8 mouse cellular contexts compared by ENCODE assay signal in the genomic region with DNA sequence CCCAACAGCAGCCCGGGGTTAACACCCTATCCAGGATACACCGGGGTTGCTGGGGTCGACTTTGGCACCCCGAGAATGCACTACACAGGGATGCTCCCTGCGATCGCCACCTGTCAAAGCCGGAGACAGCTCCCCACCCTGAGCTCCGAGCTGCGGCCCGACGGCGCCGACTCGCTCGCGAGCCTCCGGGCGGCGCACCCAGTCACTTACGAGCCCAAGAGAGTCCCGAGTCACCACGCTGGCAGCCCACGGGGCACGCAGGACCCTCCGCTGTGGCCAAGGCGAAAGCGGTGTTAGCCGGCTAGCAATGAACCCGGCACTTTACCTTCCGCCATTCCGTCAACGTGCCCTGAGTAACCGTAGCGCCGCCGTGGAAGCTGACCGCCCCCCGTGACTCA. TPM values are rescaled to one million over a fixed set of nuclear protein-coding genes. Genes with fewer than 3 reads are reported as not detected.
A peak's percentile ranks its signal among the peaks of the same experiment; 100 is the strongest.
DNase-seq lines count a peak whose midpoint lies in the region; ATAC-seq and TF ChIP-seq lines count a peak whose summit lies in the region.

No protein-coding gene starts in this region.

- WGBS in heart, embryonic 12.5 days: under 1% methylated on average over 38 of the region's 38 CpGs
- under 1% methylated on average over 33 of the region's 38 CpGs for WGBS in limb, embryonic 13.5 days
- under 1% methylated on average over 38 of the region's 38 CpGs for WGBS in neural tube, embryonic 13.5 days

- H3K9ac ChIP-seq in heart, embryonic 12.5 days: peak overlapping the region; percentile 92
- peak overlapping the region; percentile 75 for H3K9ac ChIP-seq in ES-Bruce4 (ENCODE audit: low read depth, poor library complexity, severe bottlenecking)
- peak overlapping the region; percentile 96 for H3K9ac ChIP-seq in limb, embryonic 13.5 days
- H3K9ac ChIP-seq in neural tube, embryonic 13.5 days: peak overlapping the region; percentile 95

- peak overlapping the region; percentile 88 for H3K4me3 ChIP-seq in heart, embryonic 12.5 days
- H3K4me3 ChIP-seq in ES-Bruce4 (ENCODE audit: low read depth, low read length): peak overlapping the region; percentile 86
- H3K4me3 ChIP-seq in limb, embryonic 13.5 days: peak overlapping the region; percentile 96
- H3K4me3 ChIP-seq in neural tube, embryonic 13.5 days: peak overlapping the region; percentile 97

- TF ChIP-seq EP300 in ES-Bruce4 (IDR thresholded peaks at IDR 0.05; ENCODE audit: insufficient read depth, low read depth, low read length): no peak

- H3K27ac ChIP-seq in heart, embryonic 12.5 days (ENCODE audit: poor library complexity, severe bottlenecking): peak overlapping the region; percentile 55
- H3K27ac ChIP-seq in ES-Bruce4 (ENCODE audit: insufficient read depth, low read length): no peak overlapping the region
- H3K27ac ChIP-seq in limb, embryonic 13.5 days: peak overlapping the region; percentile 72
- H3K27ac ChIP-seq in neural tube, embryonic 13.5 days (replicated peaks): peak overlapping the region; percentile 81

- H3K4me2 ChIP-seq in heart, embryonic 12.5 days: peak overlapping the region; percentile 77
- peak overlapping the region; percentile 89 for H3K4me2 ChIP-seq in limb, embryonic 13.5 days (replicated peaks)
- H3K4me2 ChIP-seq in neural tube, embryonic 13.5 days: peak overlapping the region; percentile 92

- peaks cover 12% of the 10 kb centered on the region for H3K4me1 ChIP-seq in heart, embryonic 12.5 days (replicated peaks)
- H3K4me1 ChIP-seq in ES-Bruce4 (ENCODE audit: control insufficient read depth, insufficient read depth, low read length): no peaks in the 10 kb centered on the region
- H3K4me1 ChIP-seq in limb, embryonic 13.5 days: peaks cover 23% of the 10 kb centered on the region
- H3K4me1 ChIP-seq in neural tube, embryonic 13.5 days (replicated peaks): peaks cover 33% of the 10 kb centered on the region

- no peak for DNase-seq in heart, postnatal 25 days (ENCODE audit: low spot score)
- DNase-seq in layer of hippocampus, adult 9-11 months: no peak
- no peak for DNase-seq in layer of hippocampus, postnatal 10 days (ENCODE audit: low spot score in 2 of 2)

- TF ChIP-seq CTCF in ES-Bruce4 (IDR thresholded peaks at IDR 0.05; ENCODE audit: low read depth, low read length): no peak

- intact Hi-C loops in heart, postnatal 25 days (cut with DNase I): loop anchor here (2.0 to 5.0 kb wide), 2 partner anchors 47 to 152 kb away; a partner anchor contains a TSS

- H3K27me3 ChIP-seq in heart, embryonic 12.5 days (replicated peaks): no peaks in the 10 kb centered on the region
- no peaks in the 10 kb centered on the region for H3K27me3 ChIP-seq in ES-Bruce4 (ENCODE audit: control insufficient read depth, insufficient read depth, low read length, poor library complexity, severe bottlenecking)
- H3K27me3 ChIP-seq in limb, embryonic 13.5 days: no peaks in the 10 kb centered on the region
- no peaks in the 10 kb centered on the region for H3K27me3 ChIP-seq in neural tube, embryonic 13.5 days

- no peaks in the 10 kb centered on the region for H3K36me3 ChIP-seq in heart, embryonic 12.5 days
- H3K36me3 ChIP-seq in ES-Bruce4 (ENCODE audit: control insufficient read depth, insufficient read depth, low read length, poor library complexity, severe bottlenecking): no peaks in the 10 kb centered on the region
- H3K36me3 ChIP-seq in limb, embryonic 13.5 days: no peaks in the 10 kb centered on the region
- H3K36me3 ChIP-seq in neural tube, embryonic 13.5 days: no peaks in the 10 kb centered on the region

- peak; percentile 70 for ATAC-seq in heart, embryonic 12.5 days (ENCODE audit: insufficient number of reproducible peaks, low FRiP score)
- peak; percentile 68 for ATAC-seq in erythroblast, adult 5-6 weeks (replicated peaks; ENCODE audit: low FRiP score, poor library complexity, severe bottlenecking)
- ATAC-seq in limb, embryonic 13.5 days (ENCODE audit: low FRiP score, low read depth): peak; percentile 73
- peak; percentile 75 for ATAC-seq in neural tube, embryonic 13.5 days (ENCODE audit: low read depth)

- no peaks in the 10 kb centered on the region for H3K9me3 ChIP-seq in heart, embryonic 12.5 days (replicated peaks)
- H3K9me3 ChIP-seq in ES-Bruce4 (replicated peaks; ENCODE audit: control insufficient read depth, insufficient read depth, low read length, poor library complexity, severe bottlenecking): no peaks in the 10 kb centered on the region
- no peaks in the 10 kb centered on the region for H3K9me3 ChIP-seq in limb, embryonic 13.5 days
- H3K9me3 ChIP-seq in neural tube, embryonic 13.5 days: no peaks in the 10 kb centered on the region

- no peak for TF ChIP-seq POLR2A in ES-Bruce4 (IDR thresholded peaks at IDR 0.05; ENCODE audit: insufficient read depth, low read length)

RNA-seq across cellular contexts. Expression of a gene that starts 0.3 kb away (rescaled TPM):
- 12.0 and 14.3 TPM in 2 replicates for polyA plus RNA-seq in heart, embryonic 12.5 days (2016; fragmentation: Nextera tagmentation; extraction: Ambion mirVana)
- 10 to 100 TPM; 33.5 to 37.8 TPM for total RNA-seq in heart, postnatal 25 days (2021)
- polyA plus RNA-seq in ES-Bruce4 (2011; ENCODE audit: insufficient read depth, insufficient read length, low read depth, missing spikeins): 24.6 and 27.7 TPM in 2 replicates
- 29.3 and 48.6 TPM in 2 replicates for total RNA-seq in erythroblast, adult 5-6 weeks (2015; ENCODE audit: low replicate concordance)
- 24.5 and 33.7 TPM in 2 replicates for total RNA-seq in erythroblast, adult 5-6 weeks (2017; ENCODE audit: low replicate concordance)
- 14.8 and 15.0 TPM in 2 replicates for polyA plus RNA-seq in limb, embryonic 13.5 days (2015; fragmentation: Nextera tagmentation; extraction: Ambion mirVana)
- 12.6 and 15.5 TPM in 2 replicates for polyA plus RNA-seq in neural tube, embryonic 13.5 days (2015; fragmentation: Nextera tagmentation; extraction: Ambion mirVana)
- total RNA-seq in layer of hippocampus, postnatal 10 days (2021): 10 to 100 TPM; 50.8 to 54.8 TPM

RNA-seq across cellular contexts. Expression of a gene that starts 0.4 kb away (rescaled TPM):
- polyA plus RNA-seq in heart, embryonic 12.5 days (2016; fragmentation: Nextera tagmentation; extraction: Ambion mirVana): 87.4 and 87.6 TPM in 2 replicates
- total RNA-seq in heart, postnatal 25 days (2021): 100 to 1,000 TPM; 166 to 170 TPM
- polyA plus RNA-seq in ES-Bruce4 (2011; ENCODE audit: insufficient read depth, insufficient read length, low read depth, missing spikeins): 34.1 and 38.3 TPM in 2 replicates
- total RNA-seq in erythroblast, adult 5-6 weeks (2015; ENCODE audit: low replicate concordance): 3.8 and 15.0 TPM in 2 replicates
- 13.1 and 19.5 TPM in 2 replicates for total RNA-seq in erythroblast, adult 5-6 weeks (2017; ENCODE audit: low replicate concordance)
- polyA plus RNA-seq in limb, embryonic 13.5 days (2015; fragmentation: Nextera tagmentation; extraction: Ambion mirVana): 91.5 and 106 TPM in 2 replicates
- polyA plus RNA-seq in neural tube, embryonic 13.5 days (2015; fragmentation: Nextera tagmentation; extraction: Ambion mirVana): 82.8 and 92.2 TPM in 2 replicates
- 10 to 100 TPM; 68.8 to 71.2 TPM for total RNA-seq in layer of hippocampus, postnatal 10 days (2021)

RNA-seq across cellular contexts. Expression of a gene that starts 39.0 kb away (rescaled TPM):
- 86.6 and 96.7 TPM in 2 replicates for polyA plus RNA-seq in heart, embryonic 12.5 days (2016; fragmentation: Nextera tagmentation; extraction: Ambion mirVana)
- 10 to 100 TPM; 43.3 to 50.5 TPM for total RNA-seq in heart, postnatal 25 days (2021)
- 58.9 and 64.7 TPM in 2 replicates for polyA plus RNA-seq in ES-Bruce4 (2011; ENCODE audit: insufficient read depth, insufficient read length, low read depth, missing spikeins)
- 0.96 and 6.9 TPM in 2 replicates for total RNA-seq in erythroblast, adult 5-6 weeks (2015; ENCODE audit: low replicate concordance)
- 0.51 and 4.2 TPM in 2 replicates for total RNA-seq in erythroblast, adult 5-6 weeks (2017; ENCODE audit: low replicate concordance)
- polyA plus RNA-seq in limb, embryonic 13.5 days (2015; fragmentation: Nextera tagmentation; extraction: Ambion mirVana): 76.4 and 76.8 TPM in 2 replicates
- polyA plus RNA-seq in neural tube, embryonic 13.5 days (2015; fragmentation: Nextera tagmentation; extraction: Ambion mirVana): 42.1 and 50.4 TPM in 2 replicates
- 10 to 100 TPM; 30.7 to 42.4 TPM for total RNA-seq in layer of hippocampus, postnatal 10 days (2021)

RNA-seq across cellular contexts. Expression of a gene that starts 47.4 kb away (rescaled TPM):
- 17.7 and 20.3 TPM in 2 replicates for polyA plus RNA-seq in heart, embryonic 12.5 days (2016; fragmentation: Nextera tagmentation; extraction: Ambion mirVana)
- total RNA-seq in heart, postnatal 25 days (2021): 10 to 100 TPM; 10.9 to 11.0 TPM
- polyA plus RNA-seq in ES-Bruce4 (2011; ENCODE audit: insufficient read depth, insufficient read length, low read depth, missing spikeins): 23.8 and 26.0 TPM in 2 replicates
- total RNA-seq in erythroblast, adult 5-6 weeks (2015; ENCODE audit: low replicate concordance): 1.9 TPM in 2 replicates
- total RNA-seq in erythroblast, adult 5-6 weeks (2017; ENCODE audit: low replicate concordance): 2.5 and 2.6 TPM in 2 replicates
- 24.8 and 25.0 TPM in 2 replicates for polyA plus RNA-seq in limb, embryonic 13.5 days (2015; fragmentation: Nextera tagmentation; extraction: Ambion mirVana)
- polyA plus RNA-seq in neural tube, embryonic 13.5 days (2015; fragmentation: Nextera tagmentation; extraction: Ambion mirVana): 24.3 and 29.0 TPM in 2 replicates
- 10 to 100 TPM; 31.2 to 33.1 TPM for total RNA-seq in layer of hippocampus, postnatal 10 days (2021)
